8 mouse cellular contexts compared by ENCODE assay signal in the genomic region with DNA sequence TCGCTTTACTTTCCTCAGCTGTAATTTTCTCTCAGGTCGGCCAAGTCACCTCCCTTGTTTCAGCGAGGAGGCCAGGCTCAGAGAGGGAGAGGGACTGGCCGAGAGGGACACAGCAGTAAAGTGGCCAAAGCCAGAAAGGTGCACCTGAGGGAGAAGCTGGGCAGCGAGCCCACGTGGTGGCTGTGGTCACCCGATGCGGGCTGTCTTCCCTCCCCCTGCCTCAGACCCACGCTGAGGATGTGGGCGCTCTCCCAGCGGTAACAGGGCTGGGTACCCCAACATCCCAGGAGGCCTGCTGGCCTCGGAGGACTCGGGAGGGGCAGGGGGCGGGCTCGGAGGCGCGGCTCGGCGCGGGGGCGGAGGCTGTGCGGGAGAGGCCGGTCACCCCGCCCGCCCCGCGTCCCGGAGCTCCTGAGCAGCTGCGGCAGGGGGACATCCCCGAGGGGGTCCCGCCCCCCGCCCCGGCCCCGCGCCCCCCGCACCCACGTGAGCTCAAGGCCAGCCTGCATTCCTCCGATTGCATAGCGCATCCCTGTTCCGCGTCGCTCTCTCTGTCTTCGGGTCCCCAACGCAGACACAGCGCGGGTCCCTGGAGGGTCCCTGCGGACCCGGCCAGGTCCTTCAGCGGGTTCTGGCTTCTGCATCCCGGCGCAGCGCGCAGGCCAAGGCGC. TPM values are rescaled to one million over a fixed set of nuclear protein-coding genes. Genes with fewer than 3 reads are reported as not detected.
A peak's percentile ranks its signal among the peaks of the same experiment; 100 is the strongest.
DNase-seq lines count a peak whose midpoint lies in the region; ATAC-seq and TF ChIP-seq lines count a peak whose summit lies in the region.

Gene Slc1a6 (plus strand): TSS at position 516 of the 671 bp plus-strand sequence.

- 2% methylated on average over 31 of the region's 54 CpGs for WGBS in kidney, postnatal 0 days
- WGBS in liver, embryonic 11.5 days, result under 1% methylated on average over 49 of the region's 54 CpGs
- 2% methylated on average over 50 of the region's 54 CpGs for WGBS in neural tube, embryonic 12.5 days

- peak within 1 kb of the TSS; percentile 46 for H3K9ac ChIP-seq in kidney, postnatal 0 days (ENCODE audit: low read depth, low read length)
- peak within 1 kb of the TSS; percentile 34; the same call in 1 of the 2 replicates for H3K9ac ChIP-seq in liver, embryonic 11.5 days (ENCODE audit: low read depth, low read length)
- peak within 1 kb of the TSS; percentile 74 for H3K9ac ChIP-seq in neural tube, embryonic 12.5 days

- H3K36me3 ChIP-seq in kidney, postnatal 0 days (ENCODE audit: insufficient read depth, low read length), result no peaks in the 10 kb centered on the region
- H3K36me3 ChIP-seq in liver, embryonic 11.5 days (ENCODE audit: control insufficient read depth, insufficient read depth, low read length), result no peaks in the 10 kb centered on the region
- H3K36me3 ChIP-seq in neural tube, embryonic 12.5 days, result no peaks in the 10 kb centered on the region

- TF ChIP-seq CTCF in kidney, postnatal 0 days (IDR thresholded peaks at IDR 0.05; ENCODE audit: low read depth), result no peak

- H3K27ac ChIP-seq in kidney, postnatal 0 days, result no peak within 1 kb of the TSS
- no peak within 1 kb of the TSS for H3K27ac ChIP-seq in liver, embryonic 11.5 days (ENCODE audit: low read depth, low read length)
- no peak within 1 kb of the TSS for H3K27ac ChIP-seq in neural tube, embryonic 12.5 days

- 0 out of 2 replicates have a peak, but pooled peaks cover 4% of the 10 kb centered on the region for H3K4me1 ChIP-seq in kidney, postnatal 0 days (replicated peaks; ENCODE audit: insufficient read depth, low read length)
- H3K4me1 ChIP-seq in liver, embryonic 11.5 days (replicated peaks; ENCODE audit: control insufficient read depth, insufficient read depth, low read length), result no peaks in the 10 kb centered on the region
- peaks cover 8% of the 10 kb centered on the region for H3K4me1 ChIP-seq in neural tube, embryonic 12.5 days

- H3K9me3 ChIP-seq in kidney, postnatal 0 days (replicated peaks; ENCODE audit: low read length), result no peaks in the 10 kb centered on the region
- H3K9me3 ChIP-seq in liver, embryonic 11.5 days (ENCODE audit: control insufficient read depth, low read length), result no peaks in the 10 kb centered on the region
- no peaks in the 10 kb centered on the region for H3K9me3 ChIP-seq in neural tube, embryonic 12.5 days

- ATAC-seq in kidney, postnatal 0 days (replicated peaks; ENCODE audit: low FRiP score, low read depth), result peak; percentile 55; the same call in 1 of the 2 replicates
- ATAC-seq in liver, embryonic 11.5 days (replicated peaks; ENCODE audit: low FRiP score), result peak; percentile 43
- ATAC-seq in neural tube, embryonic 12.5 days (ENCODE audit: low FRiP score, low read depth), result peak; percentile 73
- ATAC-seq in activated CD4-positive, CD25-positive, alpha-beta regulatory T cell, adult 4 months, result no peak

- peak within 1 kb of the TSS; percentile 42 for H3K4me3 ChIP-seq in kidney, postnatal 0 days (replicated peaks; ENCODE audit: low read depth, low read length)
- H3K4me3 ChIP-seq in liver, embryonic 11.5 days (ENCODE audit: low read depth, low read length), result peak within 1 kb of the TSS; percentile 46
- peak within 1 kb of the TSS; percentile 62 for H3K4me3 ChIP-seq in neural tube, embryonic 12.5 days

- no peaks in the 10 kb centered on the region for H3K27me3 ChIP-seq in kidney, postnatal 0 days (ENCODE audit: insufficient read depth, low read length)
- H3K27me3 ChIP-seq in liver, embryonic 11.5 days (replicated peaks; ENCODE audit: control insufficient read depth, insufficient read depth, low read length), result peaks cover 19% of the 10 kb centered on the region
- H3K27me3 ChIP-seq in neural tube, embryonic 12.5 days (replicated peaks), result peaks cover 4% of the 10 kb centered on the region; the same call in 1 of the 2 replicates

- peak within 1 kb of the TSS; percentile 94 for H3K4me2 ChIP-seq in kidney, postnatal 0 days (ENCODE audit: low read length)
- peak within 1 kb of the TSS; percentile 78 for H3K4me2 ChIP-seq in liver, embryonic 11.5 days
- H3K4me2 ChIP-seq in neural tube, embryonic 12.5 days (replicated peaks), result peak within 1 kb of the TSS; percentile 100

- peak; percentile 11 for DNase-seq in kidney, adult 18-20 months
- DNase-seq in kidney, adult 11 months, result no peak
- DNase-seq in cerebellum, adult 9-10 months, result peak; percentile 74
- peak; percentile 11 for DNase-seq in gastrocnemius, postnatal 25 days
- peak; percentile 16 for DNase-seq in kidney, postnatal 0 days (ENCODE audit: low spot score)
- DNase-seq in liver, embryonic 11.5 days (ENCODE audit: low spot score), result no peak

RNA-seq across cellular contexts. Expression of gene Slc1a6, which starts in this region (rescaled TPM):
- total RNA-seq in gastrocnemius, postnatal 25 days (2021), result not detected
- 0.34 and 0.59 TPM in 2 replicates for polyA plus RNA-seq in kidney, postnatal 0 days (2015; fragmentation: Nextera tagmentation; extraction: Ambion mirVana)
- 0.45 and 0.73 TPM in 2 replicates for polyA plus RNA-seq in liver, embryonic 11.5 days (2014; fragmentation: Nextera tagmentation; extraction: Ambion mirVana)
- polyA plus RNA-seq in neural tube, embryonic 12.5 days (2016; fragmentation: Nextera tagmentation; extraction: Ambion mirVana), result 1.8 and 2.8 TPM in 2 replicates
- polyA plus RNA-seq in activated CD4-positive, CD25-positive, alpha-beta regulatory T cell, adult 4 months (2017; shearing (Covaris generic)), result not detected

Comparison
In these comparisons a context has a peak if more than half of its experiments do, and no peak if none do; other contexts are left out.
1. DNase-seq: peak in kidney, adult 18-20 months (single experiment) and cerebellum, adult 9-10 months (single experiment); none in kidney, adult 11 months (single experiment) and liver, embryonic 11.5 days (single experiment).
2. Peak in DNase-seq in gastrocnemius, postnatal 25 days; RNA of the gene not detected or under 1 TPM.
3. Peak in DNase-seq, ATAC-seq, H3K4me3 ChIP-seq, H3K9ac ChIP-seq and H3K4me2 ChIP-seq in kidney, postnatal 0 days; RNA of the gene not detected or under 1 TPM.
4. Peak in ATAC-seq, H3K4me3 ChIP-seq, H3K9ac ChIP-seq and H3K4me2 ChIP-seq in liver, embryonic 11.5 days; RNA of the gene not detected or under 1 TPM.
5. Peak in every context shown above with its lines, with median percentiles within 50 percentile points of each other: H3K4me2 ChIP-seq, H3K4me3 ChIP-seq and H3K9ac ChIP-seq.